Mouse (Mus musculus) liver, embryonic 14.5 days (tissue): ENCODE results near the gene Rel.

Experiments
- CTCF ChIP-seq: IDR thresholded peaks from 2 replicates; pipeline ENCODE4 v1.5.1; 2016; ENCODE audit warnings: antibody characterized with exemption, low read depth, control low read depth
- EP300 ChIP-seq: IDR thresholded peaks from 2 replicates; pipeline ENCODE4 v1.6.1; 2016; ENCODE audit warnings: antibody characterized with exemption, low read depth

DNA sequence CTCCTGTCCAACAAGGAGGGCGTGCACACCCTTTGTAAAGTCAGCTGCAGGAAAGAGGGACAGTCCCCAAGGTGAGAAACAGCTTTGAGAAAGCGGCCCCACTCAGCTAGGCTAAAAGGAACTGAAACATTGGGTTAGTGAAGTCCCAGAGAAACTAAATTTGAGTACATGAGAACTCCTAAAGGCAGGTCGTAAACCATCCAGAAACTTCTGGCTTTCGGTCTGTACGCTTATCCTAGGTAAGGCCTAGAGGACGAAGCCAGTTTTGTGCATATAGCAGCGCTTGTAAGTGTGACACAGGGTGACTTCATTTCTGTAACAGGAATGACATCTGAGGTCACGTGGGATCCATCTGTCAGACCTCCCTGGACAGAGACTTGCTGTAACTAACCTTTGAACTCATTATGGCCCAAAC lies 8.0 kb upstream of the Rel start:
- no peak for TF ChIP-seq CTCF
- TF ChIP-seq EP300 = no peak
